Mouse (Mus musculus) adrenal gland, postnatal 36 days (tissue): ENCODE measurements around the gene 9030025P20Rik. TPM values are rescaled to one million over a fixed set of nuclear protein-coding genes. Genes with fewer than 3 reads are reported as not detected.
"Not testable (repeated sequence)": the region's sequence is repeated elsewhere in the genome, so short reads cannot be mapped to it uniquely, and the experiment has no call there.

Experiments
- DNase-seq, 2 experiments: peaks; one replicate each; pipeline ENCODE4 v3.0.0; 2021; ENCODE audit warnings: mixed read lengths in 1 of 2
- long read RNA-seq, 2 experiments: library from polyadenylated mRNA; stranded (forward); transcript quantifications; one replicate each; pipeline ENCODE4 v2.0.0; 2021; ENCODE audit warnings: borderline sequencing depth in 2 of 2
- total RNA-seq, 2 experiments: library from RNA; stranded (reverse); gene quantifications; 2 replicates each; pipeline ENCODE4 v1.2.3; 2021

9030025P20Rik gene
- total RNA-seq, result 1 to 10 TPM; 5.4 to 5.8 TPM
- long read RNA-seq, experiment 1, partial matches to known transcripts, result 2 of 8 reads
- long read RNA-seq, experiment 1, other reads (novel, unspliced or antisense), result 3 of 8 reads
- long read RNA-seq, experiment 2, partial matches to known transcripts, result 3 of 4 reads
- long read RNA-seq, experiment 2, other reads (novel, unspliced or antisense), result 1 of 4 reads

DNA sequence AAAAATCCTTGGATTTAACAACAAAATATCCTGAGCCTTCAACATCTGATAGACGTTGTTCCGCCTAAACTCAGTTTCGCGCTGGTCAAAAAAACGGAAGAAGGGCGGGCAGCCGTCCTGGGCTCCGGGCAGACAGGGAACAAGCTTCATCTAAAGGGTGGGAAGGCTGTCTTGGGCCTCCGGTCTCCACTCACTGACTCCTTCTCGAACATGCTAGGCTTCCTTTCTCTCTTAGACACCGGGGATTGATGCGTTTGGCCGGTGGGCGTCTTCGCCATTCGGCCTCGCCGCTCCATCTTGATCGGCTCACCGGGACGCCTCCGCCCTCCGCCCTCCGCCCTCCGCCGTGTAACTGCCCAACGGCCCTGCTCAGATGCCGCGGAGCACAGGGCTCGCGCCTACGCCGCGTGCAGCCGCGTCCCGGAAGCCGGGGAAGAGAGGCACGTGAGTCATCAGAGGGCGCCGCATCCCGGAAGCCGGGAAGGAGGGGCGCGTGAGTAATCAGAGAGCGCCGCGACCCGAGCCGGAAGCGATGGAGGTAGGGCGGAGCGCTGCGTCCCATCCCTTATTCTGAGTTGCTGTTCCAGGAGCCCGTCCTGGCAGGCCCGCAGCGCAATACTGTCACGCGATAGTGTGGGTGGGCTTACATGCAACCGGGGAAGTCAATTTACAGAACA is at the start of gene 9030025P20Rik, which contains the start of gene Gm3417:
Gene 9030025P20Rik (plus strand): TSS at position 107 of the 677 bp plus-strand sequence.
Gene Gm3417 (minus strand): TSS at position 429 of the 677 bp plus-strand sequence.
- not testable (repeated sequence) for DNase-seq

DNA sequence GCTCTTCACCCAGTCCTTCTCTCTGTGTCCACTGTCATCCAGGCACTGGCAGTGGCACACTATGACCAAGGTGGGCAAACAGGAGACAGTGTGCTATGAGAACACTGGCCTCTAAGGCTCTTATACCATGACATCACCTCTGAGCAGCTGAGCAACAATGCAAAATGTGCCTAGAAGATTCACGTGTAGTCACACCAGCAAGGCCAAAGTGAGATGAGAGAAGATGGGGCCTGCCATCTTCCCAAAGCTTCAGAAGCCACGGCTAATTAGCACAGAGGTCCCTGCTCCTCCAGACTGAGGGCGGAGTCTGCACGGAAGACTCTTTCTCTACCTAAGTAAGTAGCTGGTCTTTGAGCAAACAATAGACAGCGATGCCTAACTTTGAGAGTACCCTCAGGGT is 49.6 kb upstream of the 9030025P20Rik start:
- no peak for DNase-seq

DNA sequence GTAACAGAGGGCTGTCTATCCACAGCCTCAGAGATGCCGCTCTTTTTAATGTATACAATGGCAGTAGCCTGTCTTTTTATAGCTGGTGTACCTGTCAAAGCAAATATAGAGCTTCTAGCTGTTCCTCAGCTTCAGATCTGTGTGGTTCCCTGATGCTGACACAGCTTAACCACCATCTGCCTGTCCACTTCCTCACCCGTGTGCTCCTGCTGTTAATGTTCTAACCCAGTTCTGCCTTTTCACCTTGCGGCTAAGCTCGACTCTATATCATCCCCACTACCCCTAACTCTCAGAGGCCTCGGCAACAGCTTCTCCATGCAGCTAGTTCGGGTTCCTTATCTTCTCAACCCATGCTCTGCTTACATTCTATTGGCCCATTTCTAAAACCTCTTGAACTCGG is 47.6 kb upstream of the 9030025P20Rik start:
- DNase-seq, result no peak

DNA sequence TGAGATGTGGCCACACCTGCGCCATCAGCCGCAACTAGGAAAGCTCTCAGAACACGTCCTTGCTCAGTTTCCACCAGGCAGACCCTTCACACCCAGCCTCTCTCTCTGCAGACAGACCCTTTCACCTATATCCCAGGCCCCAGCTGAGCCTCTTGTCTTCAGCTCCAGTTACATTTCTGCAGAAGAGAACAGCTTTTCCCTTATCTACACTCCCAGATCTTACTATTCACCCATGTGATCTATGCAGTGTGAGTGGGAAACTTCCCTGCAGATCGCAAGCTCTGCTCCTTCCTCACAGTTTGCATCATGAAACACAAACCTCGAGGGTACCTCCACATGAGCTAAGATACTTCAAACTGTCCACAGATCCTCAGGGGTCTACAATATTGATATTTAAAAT is 46.8 kb upstream of the 9030025P20Rik start:
- no peak for DNase-seq

DNA sequence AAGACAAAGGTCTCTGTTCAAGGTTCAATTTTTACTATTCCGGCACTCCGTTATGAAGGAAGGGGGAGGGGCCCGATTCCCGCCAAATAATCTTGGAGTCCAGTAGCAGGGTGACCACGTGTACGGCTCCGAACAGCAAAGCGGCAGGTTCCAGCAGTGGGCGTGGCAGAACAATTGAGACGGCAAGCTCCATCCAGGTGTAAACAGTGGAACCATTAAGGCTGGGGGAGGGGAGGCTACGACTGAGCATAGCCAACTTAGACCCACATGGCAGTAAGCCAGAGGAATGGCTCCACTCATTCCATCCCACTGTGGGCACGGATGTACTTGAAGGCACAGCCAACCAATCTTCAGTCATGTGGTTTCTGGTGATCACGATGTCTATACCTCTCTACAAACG is 43.0 kb upstream of the 9030025P20Rik start:
- DNase-seq, result not testable (repeated sequence)

DNA sequence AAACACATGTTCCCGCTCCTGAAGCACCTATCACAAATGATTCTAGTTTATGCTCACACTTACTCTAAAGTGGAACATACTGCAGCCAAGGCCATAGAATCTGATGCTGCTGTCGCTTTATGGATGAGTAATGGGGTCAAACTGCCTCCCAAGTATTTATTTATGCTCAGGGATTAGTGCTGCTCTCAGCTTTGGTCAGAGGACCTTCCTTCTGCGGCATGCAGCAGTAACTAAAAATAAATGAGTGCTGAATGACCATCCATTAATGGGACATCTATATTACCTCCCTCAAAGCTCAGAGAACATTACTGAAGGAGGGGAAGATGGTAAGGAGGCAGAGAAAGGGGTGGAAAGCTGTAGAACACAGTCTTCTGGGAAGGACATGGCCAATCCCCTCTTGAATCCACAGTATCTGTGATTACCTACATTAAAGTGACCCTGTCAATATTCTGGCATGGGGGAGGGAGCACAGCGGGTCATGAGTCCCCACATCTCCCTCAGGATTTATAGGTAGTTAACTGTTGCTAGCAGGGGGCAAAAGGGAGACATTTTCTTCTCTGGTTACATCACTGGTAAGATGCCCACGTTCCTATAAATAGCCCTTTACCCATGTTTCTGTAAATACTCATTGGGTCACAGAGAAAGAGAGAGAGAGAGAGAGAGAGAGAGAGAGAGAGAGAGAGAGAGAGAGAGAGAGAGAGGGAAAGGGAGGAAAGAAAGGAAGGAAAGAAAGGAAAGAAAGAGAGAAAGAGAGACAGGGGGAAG is 42.2 kb upstream of the 9030025P20Rik start:
- no peak for DNase-seq

DNA sequence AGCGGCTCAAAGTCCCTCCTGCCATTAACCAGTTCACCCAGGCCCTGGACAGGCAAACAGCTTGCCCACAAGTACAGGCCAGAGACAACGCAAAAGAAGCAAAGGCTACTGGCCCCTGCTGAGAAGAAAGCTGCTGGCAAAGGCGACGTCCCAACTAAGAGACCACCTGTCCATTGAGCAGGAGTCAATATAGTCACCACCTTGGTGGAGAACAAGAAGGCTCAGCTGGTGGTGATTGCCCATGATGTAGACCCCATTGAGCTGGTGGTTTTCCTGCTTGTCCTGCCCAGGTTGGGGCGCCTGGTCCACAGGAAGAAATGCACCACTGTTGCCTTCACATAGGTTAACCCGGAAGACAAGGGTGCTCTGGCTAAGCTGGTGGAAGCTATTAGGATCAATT is 36.1 kb upstream of the 9030025P20Rik start:
- not testable (repeated sequence) for DNase-seq

DNA sequence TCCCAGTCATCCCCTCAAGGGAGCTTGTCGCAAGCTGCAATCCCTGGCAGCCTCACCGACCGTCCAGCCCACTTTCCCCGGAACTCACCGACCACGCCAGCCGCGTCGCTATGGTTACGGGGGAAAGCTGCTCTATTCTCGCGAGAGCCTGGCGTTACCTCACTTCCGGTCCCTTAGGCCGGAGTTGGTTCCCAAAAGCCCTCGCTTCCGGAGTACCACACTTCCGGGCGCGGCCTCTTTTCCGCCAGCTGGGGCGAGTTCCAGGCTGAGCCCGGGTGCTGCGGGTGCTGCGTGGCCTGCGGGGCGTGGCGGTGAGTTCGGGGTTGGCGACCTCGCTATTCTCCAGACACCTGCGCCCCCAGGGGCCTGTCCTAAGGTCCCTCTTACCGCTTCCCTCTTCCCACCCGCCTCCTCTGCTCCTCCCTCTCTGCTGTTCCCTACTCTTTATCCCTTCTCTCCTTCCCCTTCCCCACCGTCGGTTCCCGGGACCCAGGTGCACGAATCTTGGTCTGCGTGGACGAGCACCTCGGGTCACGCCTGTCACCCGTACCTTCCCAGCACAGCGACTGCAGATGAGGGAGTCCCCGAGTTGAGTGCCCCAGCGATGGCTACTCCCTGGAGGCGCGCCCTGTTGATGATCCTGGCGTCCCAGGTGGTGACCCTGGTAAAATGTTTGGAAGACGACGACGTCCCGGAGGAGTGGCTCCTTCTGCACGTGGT is 35.1 kb upstream of the 9030025P20Rik start, which contains the start of the genes Wdr27 and 1600012H06Rik:
Gene Wdr27 (minus strand): TSS at position 150 of the 720 bp plus-strand sequence.
Gene 1600012H06Rik (plus strand): TSS at position 176 of the 720 bp plus-strand sequence.
- DNase-seq, result peak; percentile 99 to 100

DNA sequence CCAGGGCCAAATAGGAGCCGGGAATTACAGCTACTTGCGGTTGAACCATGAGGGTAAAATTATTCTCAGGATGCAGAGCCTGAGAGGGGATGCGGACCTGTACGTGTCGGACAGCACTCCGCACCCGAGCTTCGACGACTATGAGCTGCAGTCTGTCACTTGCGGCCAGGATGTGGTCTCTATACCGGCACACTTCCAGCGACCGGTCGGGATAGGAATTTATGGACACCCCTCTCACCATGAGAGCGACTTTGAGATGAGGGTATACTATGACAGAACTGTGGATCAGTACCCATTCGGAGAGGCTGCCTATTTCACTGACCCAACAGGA is 34.6 kb upstream of the 9030025P20Rik start:
- DNase-seq, result no peak

DNA sequence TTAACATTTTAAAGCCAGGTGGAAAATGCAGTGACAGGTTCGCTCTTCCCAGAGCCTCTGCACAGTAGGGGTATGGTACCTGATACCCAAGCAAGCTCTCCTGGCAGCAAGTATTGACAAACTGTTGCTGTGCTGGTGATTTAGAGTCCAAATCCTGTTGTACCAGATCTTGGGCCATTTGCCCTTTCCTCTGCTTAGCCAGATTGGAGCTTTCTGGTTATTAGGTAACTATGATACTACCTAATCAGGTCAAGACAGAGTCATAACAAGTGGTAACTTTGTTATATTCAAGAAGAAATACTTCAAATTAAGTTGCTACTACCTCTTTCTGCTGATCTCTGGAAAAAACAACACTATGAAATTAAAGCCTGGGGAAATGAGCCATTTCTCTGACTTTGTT is 33.7 kb upstream of the 9030025P20Rik start:
- DNase-seq, result no peak

DNA sequence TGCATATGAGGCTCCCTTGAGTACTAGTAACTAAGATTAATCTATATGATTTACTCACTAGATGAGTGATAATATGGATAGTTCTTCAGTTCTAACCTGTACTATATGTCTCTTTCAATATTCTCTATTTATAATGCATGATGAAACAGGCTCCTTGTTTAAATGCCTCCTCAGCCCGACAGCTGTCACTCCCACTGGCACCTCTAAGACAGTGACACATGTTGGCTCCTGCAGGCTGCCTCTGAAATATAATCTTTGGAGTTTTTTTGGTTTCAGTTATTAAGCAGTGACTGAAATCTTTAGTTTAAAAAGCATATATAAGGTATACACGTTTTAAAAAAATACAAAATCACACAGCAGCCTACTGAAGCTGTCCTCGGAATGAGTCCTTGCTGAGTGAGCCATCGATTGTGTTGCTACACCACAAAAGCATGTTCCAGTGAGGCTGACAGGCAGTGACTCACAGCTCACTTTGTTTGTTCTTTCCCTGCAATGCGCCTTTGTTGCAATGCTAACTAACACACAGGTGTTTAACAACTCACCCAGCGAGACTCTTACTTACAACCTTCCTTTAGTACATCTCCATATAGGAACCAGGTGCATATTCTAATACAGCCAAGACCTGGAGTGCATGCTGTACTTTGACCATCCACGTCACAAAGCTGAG is 29.0 kb upstream of the 9030025P20Rik start:
- peak; percentile 33 to 39 for DNase-seq

DNA sequence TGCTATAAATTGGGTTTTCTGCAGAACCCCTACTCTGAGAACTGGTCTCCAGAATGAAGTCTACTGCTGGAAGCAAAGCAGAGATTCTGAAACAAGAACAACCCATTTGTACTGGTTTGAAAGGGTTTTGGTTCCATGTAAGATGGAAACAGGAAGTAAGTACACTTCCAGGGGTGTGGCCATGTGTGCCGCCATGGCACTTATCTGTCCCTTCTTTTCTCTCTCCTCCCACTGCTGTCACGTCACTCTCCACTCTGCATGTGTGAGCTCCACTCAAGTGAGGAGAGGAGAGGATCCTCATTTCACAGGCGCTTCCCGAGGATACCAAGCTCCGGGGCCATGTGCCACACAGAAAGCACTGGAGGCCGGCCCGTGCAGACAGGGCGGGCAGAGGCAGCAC is 24.8 kb upstream of the 9030025P20Rik start:
- no peak for DNase-seq

DNA sequence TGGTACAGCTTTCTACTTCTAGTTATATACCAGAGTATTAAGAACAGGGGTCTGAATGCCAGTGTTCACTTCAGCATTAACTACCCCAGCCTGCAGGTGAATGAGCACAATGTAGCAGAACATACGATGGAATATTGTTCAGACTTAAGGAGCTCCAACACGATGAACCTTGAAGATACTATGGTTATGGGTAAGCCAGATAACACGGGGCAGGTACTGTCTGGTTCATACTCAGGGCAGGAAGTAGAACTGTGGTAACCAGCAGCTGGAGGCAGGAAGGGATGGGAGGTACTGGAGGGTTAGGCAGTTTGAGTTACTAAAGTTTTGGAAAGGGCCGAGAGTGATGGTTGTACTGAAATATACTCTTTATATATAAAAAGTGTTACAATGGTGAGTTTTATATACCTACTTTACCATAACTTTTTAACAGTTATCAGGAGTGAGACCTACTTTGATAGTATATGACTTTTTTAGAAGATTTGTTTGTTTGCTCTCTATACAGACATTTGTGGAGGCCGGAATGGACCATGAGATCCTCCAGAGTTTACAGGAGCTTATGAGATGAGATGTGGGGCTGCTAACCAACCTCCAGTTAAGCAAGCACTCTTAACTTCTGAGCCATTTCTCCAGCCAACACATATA is 19.5 kb upstream of the 9030025P20Rik start:
- DNase-seq, result no peak

DNA sequence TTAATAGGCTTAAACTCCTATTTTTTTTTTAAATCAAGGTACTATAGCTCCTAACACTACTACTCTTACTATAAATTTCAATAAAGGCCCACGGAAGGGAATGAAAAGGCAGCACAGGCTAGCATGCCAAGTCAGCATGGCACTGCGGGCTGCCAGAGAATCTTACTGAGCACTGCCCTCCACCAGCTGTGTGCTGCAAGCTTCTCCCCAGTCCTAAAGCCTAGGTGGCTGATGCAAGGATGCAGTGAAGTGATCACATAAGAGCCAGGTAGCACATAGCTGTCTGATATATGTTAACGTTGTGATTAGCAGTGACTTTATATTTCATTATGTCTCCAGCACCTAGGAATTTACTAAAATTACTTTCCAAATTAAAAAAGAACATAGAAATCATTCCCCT is 18.3 kb upstream of the 9030025P20Rik start:
- peak in 1 of 2 experiments; percentile 7 for DNase-seq

DNA sequence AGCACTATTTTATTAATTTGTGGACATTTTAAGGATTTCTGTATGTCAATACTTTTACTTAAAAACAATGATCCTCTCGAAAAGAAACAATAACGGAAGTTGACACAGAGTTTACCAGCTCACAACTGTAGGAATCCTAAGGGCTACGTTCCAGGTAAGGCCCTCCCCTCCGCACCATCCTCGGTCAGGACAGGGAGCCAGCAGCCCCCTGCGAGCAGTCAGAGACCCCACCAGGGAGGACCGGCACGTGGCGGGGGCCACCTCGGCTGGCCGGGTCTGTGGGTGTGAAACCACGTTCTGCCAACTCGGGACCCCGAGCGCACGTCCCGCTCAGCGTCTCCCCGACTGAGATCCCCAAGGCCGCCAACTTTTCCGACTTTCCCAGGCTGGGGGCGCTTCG is 17.7 kb upstream of the 9030025P20Rik start:
- DNase-seq, result peak in 1 of 2 experiments; percentile 36

DNA sequence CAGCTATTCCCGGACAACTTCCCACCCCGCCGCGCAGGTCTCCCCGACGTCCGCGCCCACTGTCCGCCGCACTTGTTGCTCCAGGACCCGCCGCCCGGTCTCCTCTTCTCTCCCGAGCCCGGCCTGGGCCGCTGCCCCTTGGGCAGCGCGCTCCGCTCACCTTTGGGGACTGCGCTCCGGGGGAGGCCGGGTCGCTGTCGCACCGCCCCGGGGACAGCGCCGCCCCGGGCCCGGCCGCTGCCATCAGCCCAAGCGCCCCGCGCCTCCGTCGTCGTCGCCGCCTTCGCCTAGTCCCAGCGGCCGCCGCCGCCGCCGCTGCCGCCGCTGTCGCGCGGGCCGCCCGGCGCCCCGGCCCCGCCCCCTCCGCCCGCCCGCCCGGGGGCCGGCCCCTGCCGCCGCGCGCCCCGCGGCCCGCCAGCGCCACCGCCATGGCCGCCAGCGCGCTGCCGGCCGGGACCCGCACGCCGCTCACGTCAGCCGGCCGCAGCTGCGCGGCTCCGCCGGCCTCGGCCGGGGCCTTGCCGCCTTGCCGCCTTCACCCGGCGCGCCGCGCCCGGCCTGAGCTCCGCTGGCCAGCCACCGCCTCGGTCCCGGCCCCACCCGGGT is 17.2 kb upstream of the 9030025P20Rik start, which contains the start of gene Phf10:
Gene Phf10 (minus strand): TSS at position 323 of the 606 bp plus-strand sequence.
- DNase-seq, result peak; percentile 43 to 63

DNA sequence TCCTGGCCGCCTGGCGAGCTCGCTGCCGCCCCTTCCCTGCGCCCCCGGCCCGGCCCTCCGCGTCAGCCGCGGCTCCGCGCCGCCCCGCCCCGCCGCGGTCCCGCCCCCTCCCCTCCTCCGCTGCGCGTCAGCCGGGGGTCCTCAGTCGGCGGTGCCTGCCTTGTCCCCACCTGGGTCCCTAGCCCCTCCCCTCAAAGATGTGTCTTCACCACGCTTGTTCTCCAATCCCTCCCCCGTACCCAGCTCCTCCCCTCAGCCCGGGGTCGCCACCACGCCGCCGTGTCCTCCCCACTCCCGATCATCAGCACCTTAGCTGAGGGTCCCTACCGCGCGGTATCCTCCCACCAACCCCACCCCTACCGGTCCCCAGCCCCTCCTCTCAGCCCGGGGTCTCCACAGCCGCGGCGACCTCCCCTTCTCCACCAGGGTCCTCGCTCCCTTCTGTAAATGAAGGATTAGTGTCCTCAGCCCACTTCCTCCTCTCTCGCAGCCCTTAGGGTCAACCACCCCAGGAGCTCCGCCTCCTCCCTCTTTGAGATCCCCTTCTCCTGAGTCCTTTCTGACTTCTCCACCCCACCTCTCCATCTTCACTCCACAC is 16.6 kb upstream of the 9030025P20Rik start:
- DNase-seq, result not testable (repeated sequence)

DNA sequence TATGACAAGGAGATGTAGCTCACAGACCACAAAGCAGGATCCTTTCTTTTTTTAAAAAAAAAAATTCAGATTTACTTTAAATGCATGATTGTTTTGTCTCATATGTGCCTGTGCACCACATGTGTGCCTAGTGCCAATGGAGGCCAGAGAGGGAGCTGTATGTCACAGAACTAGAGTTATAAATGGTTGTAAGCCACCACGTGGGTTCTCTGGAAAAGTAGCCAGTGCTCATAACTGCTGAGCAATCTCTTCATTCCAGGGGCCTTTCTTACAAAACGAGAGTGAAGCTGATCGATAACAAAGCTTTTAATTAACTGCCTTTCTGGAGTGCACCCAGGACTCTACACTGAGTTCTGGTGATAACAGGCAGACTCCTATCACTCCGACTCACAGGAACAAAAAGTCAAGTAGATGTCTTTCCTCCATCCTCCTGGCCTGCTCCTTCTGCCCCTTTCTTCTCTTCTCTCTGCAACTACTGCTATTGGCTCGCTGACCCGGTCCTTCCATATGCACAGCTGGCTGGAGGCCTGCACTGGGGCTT is 9.8 kb upstream of the 9030025P20Rik start:
- not testable (repeated sequence) for DNase-seq

DNA sequence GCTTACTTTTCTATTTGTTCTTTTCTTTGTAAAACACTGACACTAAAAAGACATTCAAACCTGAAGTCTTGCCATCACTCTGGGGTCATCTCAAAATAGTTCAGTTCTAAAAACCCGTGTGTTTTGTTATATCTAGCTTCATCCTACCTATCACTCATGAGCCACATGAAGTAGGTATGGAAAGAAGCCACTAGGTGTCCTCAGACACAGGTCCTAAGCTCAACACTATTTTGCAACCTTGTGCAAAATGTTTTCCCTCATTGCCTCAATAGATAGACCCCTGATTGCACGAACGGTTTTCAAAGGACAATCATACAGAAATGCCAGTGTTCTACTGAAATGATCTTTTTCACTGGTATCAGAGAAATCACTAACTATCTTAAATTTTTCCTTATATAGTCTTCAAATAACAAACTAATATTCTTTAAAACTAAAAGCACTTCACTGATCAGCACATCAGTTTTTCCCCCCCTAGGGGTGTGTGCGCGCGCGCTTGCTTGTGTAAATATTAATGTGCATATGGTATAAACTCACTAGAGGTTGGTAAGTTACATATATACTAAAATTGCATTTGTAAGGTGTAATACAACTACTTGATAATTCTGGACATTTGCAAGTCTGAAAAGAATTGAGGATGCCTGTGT is 428 bp upstream of the 9030025P20Rik start:
- DNase-seq, result not testable (repeated sequence)
